Mouse (Mus musculus) G1E (cell line): ENCODE measurements around the gene Crnn.

Experiments used
- CTCF ChIP-seq: IDR thresholded peaks from 2 replicates; pipeline ENCODE4 v1.5.1; 2012; ENCODE audit warnings: low read depth, low read length, inconsistent platforms, mixed read lengths
- GATA1 ChIP-seq: IDR thresholded peaks from 2 replicates; pipeline ENCODE4 v1.6.1; 2012; ENCODE audit warnings: borderline replicate concordance, low read length, inconsistent platforms, mixed read lengths
- TAL1 ChIP-seq: conservative IDR thresholded peaks from 2 replicates; pipeline ENCODE4 v1.6.1; 2012; ENCODE audit warnings: low read depth, low read length, inconsistent platforms, mixed read lengths

DNA sequence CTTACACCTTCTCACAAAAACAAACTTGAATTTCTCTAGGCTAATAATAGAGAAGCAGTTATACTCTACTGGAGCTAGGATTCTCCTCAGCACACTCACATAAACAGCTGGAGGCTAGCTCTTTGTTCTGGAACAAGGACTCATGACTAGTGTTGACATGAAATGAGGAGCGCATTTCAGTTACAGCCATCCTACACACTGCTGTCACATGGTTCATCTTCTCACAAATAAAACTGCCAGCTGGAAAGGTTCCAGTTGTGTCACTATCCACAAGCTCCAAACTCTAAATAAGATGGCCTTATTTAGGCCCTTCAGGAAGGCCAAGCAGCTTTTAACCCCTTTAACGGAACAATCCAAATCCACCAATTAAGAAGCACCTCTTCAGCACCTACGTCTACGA is 36.3 kb downstream of the Crnn start:
- TF ChIP-seq CTCF (no peak), GATA1 (no peak), TAL1 (no peak)
